ENCODE assay signal across 16 mouse cellular contexts in the genomic region with DNA sequence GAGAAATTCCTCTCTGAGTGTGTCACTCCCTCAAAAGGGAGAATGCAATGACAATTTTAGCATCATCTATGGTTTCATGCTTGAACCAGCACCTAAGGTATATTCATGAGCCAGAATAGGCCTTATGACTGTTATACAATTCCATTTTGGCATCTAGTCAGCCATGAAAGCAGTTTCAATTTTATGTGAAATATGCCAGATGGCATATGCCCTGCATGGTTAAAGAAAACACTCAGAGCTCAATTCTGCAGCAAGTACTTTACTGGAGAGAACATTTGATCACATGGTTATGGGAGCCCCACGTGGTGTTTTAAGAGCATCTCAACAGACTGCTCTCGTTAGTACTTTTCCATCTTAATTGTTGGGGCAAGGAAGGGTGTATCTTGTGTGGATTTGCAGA.
DNase-seq lines count a peak whose midpoint lies in the region; ATAC-seq lines count a peak whose summit lies in the region.
"Had no signal": no experiment of that assay in that cellular context is flagged by ENCODE, and none has a peak within 500 bp of the region (broad histone marks: within the 10 kb centered on the region; RNA-seq: fewer than 3 reads in every experiment).

No protein-coding gene starts in this region.

- 50% methylated on average over 2 of the region's 2 CpGs for WGBS in embryonic facial prominence, embryonic 14.5 days
- WGBS in embryonic facial prominence, embryonic 10.5 days = 82% methylated on average over 2 of the region's 2 CpGs
- 21% methylated on average over 2 of the region's 2 CpGs for WGBS in limb, embryonic 13.5 days
- 69% methylated on average over 2 of the region's 2 CpGs for WGBS in limb, embryonic 10.5 days
- WGBS in heart, embryonic 11.5 days (ENCODE audit: insufficient replicate concordance) = 60% methylated on average over 2 of the region's 2 CpGs

- H3K9me3 ChIP-seq in embryonic facial prominence, embryonic 14.5 days (ENCODE audit: control insufficient read depth, low read length) = no peaks in the 10 kb centered on the region
- H3K9me3 ChIP-seq in embryonic facial prominence, embryonic 10.5 days = no peaks in the 10 kb centered on the region
- no peaks in the 10 kb centered on the region for H3K9me3 ChIP-seq in limb, embryonic 13.5 days
- H3K9me3 ChIP-seq in limb, embryonic 10.5 days (replicated peaks) = no peaks in the 10 kb centered on the region
- no peaks in the 10 kb centered on the region for H3K9me3 ChIP-seq in heart, embryonic 11.5 days (replicated peaks; ENCODE audit: control insufficient read depth, low read length)

- no peak overlapping the region for H3K27ac ChIP-seq in embryonic facial prominence, embryonic 14.5 days (replicated peaks; ENCODE audit: low read depth, low read length)
- no peak overlapping the region for H3K27ac ChIP-seq in embryonic facial prominence, embryonic 10.5 days (replicated peaks)
- H3K27ac ChIP-seq in limb, embryonic 13.5 days = no peak overlapping the region
- H3K27ac ChIP-seq in limb, embryonic 10.5 days = no peak overlapping the region
- H3K27ac ChIP-seq in heart, embryonic 11.5 days (ENCODE audit: low read depth, low read length) = no peak overlapping the region
- H3K27ac ChIP-seq: liver, embryonic 14.5 days had no signal

- peak; percentile 36 for DNase-seq in embryonic facial prominence, embryonic 14.5 days (ENCODE audit: low spot score)
- DNase-seq in embryonic facial prominence, embryonic 10.5 days (ENCODE audit: low spot score) = no peak
- DNase-seq in limb, embryonic 10.5 days (ENCODE audit: low spot score) = no peak
- peak; percentile 44 to 47 for DNase-seq in layer of hippocampus, adult 8-10 months (ENCODE audit: low spot score in 2 of 2)
- peak; percentile 11 for DNase-seq in right cerebral cortex, postnatal 25 days
- no peak for DNase-seq in natural killer cell, adult 2 months (ENCODE audit: low spot score in 2 of 2)
- DNase-seq: cerebellum, postnatal 14 days; heart, adult 18-20 months; heart, postnatal 10 days; lung, postnatal 10 days; thymus, postnatal 36 days had no signal

- ATAC-seq in embryonic facial prominence, embryonic 14.5 days (ENCODE audit: low read depth) = no peak
- peak; percentile 48; the same call in 1 of the 2 replicates for ATAC-seq in limb, embryonic 13.5 days (ENCODE audit: low FRiP score, low read depth)
- ATAC-seq in heart, embryonic 11.5 days (replicated peaks; ENCODE audit: insufficient number of reproducible peaks, low FRiP score, low TSS enrichment) = no peak
- ATAC-seq: Patski had no signal

- H3K36me3 ChIP-seq in embryonic facial prominence, embryonic 14.5 days (ENCODE audit: control insufficient read depth, insufficient read depth, low read length) = no peaks in the 10 kb centered on the region
- H3K36me3 ChIP-seq in embryonic facial prominence, embryonic 10.5 days (replicated peaks) = no peaks in the 10 kb centered on the region
- no peaks in the 10 kb centered on the region for H3K36me3 ChIP-seq in limb, embryonic 13.5 days
- no peaks in the 10 kb centered on the region for H3K36me3 ChIP-seq in limb, embryonic 10.5 days
- no peaks in the 10 kb centered on the region for H3K36me3 ChIP-seq in heart, embryonic 11.5 days (ENCODE audit: control insufficient read depth, insufficient read depth, low read length)

- no peak overlapping the region for H3K9ac ChIP-seq in embryonic facial prominence, embryonic 14.5 days (ENCODE audit: low read depth, low read length)
- H3K9ac ChIP-seq in limb, embryonic 13.5 days = no peak overlapping the region
- no peak overlapping the region for H3K9ac ChIP-seq in heart, embryonic 11.5 days (ENCODE audit: low read depth, low read length)
- H3K9ac ChIP-seq: liver, embryonic 14.5 days had no signal

- no peaks in the 10 kb centered on the region for H3K4me1 ChIP-seq in embryonic facial prominence, embryonic 14.5 days (ENCODE audit: control insufficient read depth, insufficient read depth, low read length)
- H3K4me1 ChIP-seq in embryonic facial prominence, embryonic 10.5 days = no peaks in the 10 kb centered on the region
- H3K4me1 ChIP-seq in limb, embryonic 13.5 days = no peaks in the 10 kb centered on the region
- H3K4me1 ChIP-seq in limb, embryonic 10.5 days = no peaks in the 10 kb centered on the region
- no peaks in the 10 kb centered on the region for H3K4me1 ChIP-seq in heart, embryonic 11.5 days (ENCODE audit: control insufficient read depth, insufficient read depth, low read length)

- no peaks in the 10 kb centered on the region for H3K27me3 ChIP-seq in embryonic facial prominence, embryonic 14.5 days (replicated peaks; ENCODE audit: control insufficient read depth, insufficient read depth, low read length)
- H3K27me3 ChIP-seq in embryonic facial prominence, embryonic 10.5 days (replicated peaks; ENCODE audit: low read depth, poor library complexity, severe bottlenecking) = no peaks in the 10 kb centered on the region
- H3K27me3 ChIP-seq in limb, embryonic 13.5 days = no peaks in the 10 kb centered on the region
- no peaks in the 10 kb centered on the region for H3K27me3 ChIP-seq in limb, embryonic 10.5 days (ENCODE audit: low read depth, poor library complexity, severe bottlenecking)
- no peaks in the 10 kb centered on the region for H3K27me3 ChIP-seq in heart, embryonic 11.5 days (ENCODE audit: control insufficient read depth, insufficient read depth, low read length)

- H3K4me2 ChIP-seq in embryonic facial prominence, embryonic 14.5 days (ENCODE audit: low read depth, low read length) = no peak overlapping the region
- H3K4me2 ChIP-seq in limb, embryonic 13.5 days (replicated peaks) = no peak overlapping the region
- H3K4me2 ChIP-seq in heart, embryonic 11.5 days = no peak overlapping the region

- no peak overlapping the region for H3K4me3 ChIP-seq in embryonic facial prominence, embryonic 14.5 days (ENCODE audit: low read depth, low read length)
- H3K4me3 ChIP-seq in embryonic facial prominence, embryonic 10.5 days = no peak overlapping the region
- no peak overlapping the region for H3K4me3 ChIP-seq in limb, embryonic 13.5 days
- H3K4me3 ChIP-seq in limb, embryonic 10.5 days = no peak overlapping the region
- H3K4me3 ChIP-seq in heart, embryonic 11.5 days (ENCODE audit: low read depth, low read length) = no peak overlapping the region
- H3K4me3 ChIP-seq: myocyte had no signal

Comparison
In these comparisons a context has a peak if more than half of its experiments do, and no peak if none do; other contexts are left out.
1. DNase-seq: peak in embryonic facial prominence, embryonic 14.5 days (single experiment), layer of hippocampus, adult 8-10 months (2 of 2) and right cerebral cortex, postnatal 25 days (single experiment); none in embryonic facial prominence, embryonic 10.5 days (single experiment), limb, embryonic 10.5 days (single experiment) and natural killer cell, adult 2 months (0 of 2).